Mouse (Mus musculus): Measurements from ENCODE around the gene Myh1. TPM values are rescaled to one million over a fixed set of nuclear protein-coding genes. Genes with fewer than 3 reads are reported as not detected.

Myh1 gene
- polyA plus RNA-seq, 1 experiment from 2014 or later = 0.09 TPM

DNA sequence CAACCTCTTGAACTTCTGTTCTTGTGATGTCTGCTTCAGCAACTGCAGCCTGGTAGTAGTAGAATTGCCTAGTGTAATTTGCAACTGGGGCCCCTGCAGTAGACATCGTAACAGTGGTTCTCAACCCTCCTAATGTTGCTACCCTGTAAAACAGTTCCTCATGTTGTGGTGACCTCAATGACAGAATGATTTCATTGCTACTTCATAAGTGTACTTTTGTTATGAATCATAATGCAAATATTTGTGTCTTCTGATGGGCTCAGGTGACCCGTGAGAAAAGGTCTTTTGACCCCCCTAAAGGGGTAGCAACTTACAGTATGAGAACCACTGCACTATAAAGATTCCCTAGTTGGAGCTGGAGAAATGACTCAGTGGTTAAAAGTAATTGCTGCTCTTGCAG is 27.4 kb upstream of the Myh1 start:
- H3K9me3 ChIP-seq = no peaks in the 10 kb centered on the region
- no peaks in the 10 kb centered on the region for H3K36me3 ChIP-seq
- WGBS = 69% methylated on average over 2 of the region's 2 CpGs
- no peaks in the 10 kb centered on the region for H3K27me3 ChIP-seq
- ATAC-seq (ENCODE audit: borderline replicate concordance, extremely low read depth, low FRiP score, low TSS enrichment) = no peak
- H3K27ac ChIP-seq = no peak overlapping the region
- no peak overlapping the region for H3K4me2 ChIP-seq
- no peak overlapping the region for H3K4me3 ChIP-seq
- H3K9ac ChIP-seq = no peak overlapping the region
- H3K4me1 ChIP-seq = no peaks in the 10 kb centered on the region

GRCm38 (mm10) chr11:67176376-67176775 is 23.5 kb upstream of the Myh1 start:
- 67% methylated on average over 5 of the region's 5 CpGs for WGBS
- no peak overlapping the region for H3K4me3 ChIP-seq
- H3K4me2 ChIP-seq = no peak overlapping the region
- H3K9me3 ChIP-seq = no peaks in the 10 kb centered on the region
- H3K27ac ChIP-seq = no peak overlapping the region
- ATAC-seq (ENCODE audit: borderline replicate concordance, extremely low read depth, low FRiP score, low TSS enrichment) = no peak
- no peaks in the 10 kb centered on the region for H3K36me3 ChIP-seq
- H3K27me3 ChIP-seq = no peaks in the 10 kb centered on the region
- no peaks in the 10 kb centered on the region for H3K4me1 ChIP-seq
- H3K9ac ChIP-seq = no peak overlapping the region

GRCm38 (mm10) chr11:67190316-67190715 is 9.5 kb upstream of the Myh1 start:
- Histone ChIP-seq H3K9me3 (no peaks in the 10 kb centered on the region), H3K4me2 (no peak overlapping the region), H3K4me1 (no peaks in the 10 kb centered on the region), H3K27ac (no peak overlapping the region), H3K36me3 (no peaks in the 10 kb centered on the region), H3K9ac (no peak overlapping the region), H3K27me3 (no peaks in the 10 kb centered on the region), H3K4me3 (no peak overlapping the region)
- WGBS = 63% methylated on average over 10 of the region's 10 CpGs
- no peak for ATAC-seq (ENCODE audit: borderline replicate concordance, extremely low read depth, low FRiP score, low TSS enrichment)

- Histone ChIP-seq H3K9ac (no peak overlapping the region), H3K4me3 (no peak overlapping the region), H3K27me3 (no peaks in the 10 kb centered on the region), H3K36me3 (no peaks in the 10 kb centered on the region), H3K27ac (no peak overlapping the region), H3K4me2 (no peak overlapping the region), H3K4me1 (no peaks in the 10 kb centered on the region), H3K9me3 (no peaks in the 10 kb centered on the region)
- 82% methylated on average over 2 of the region's 2 CpGs for WGBS
- ATAC-seq (ENCODE audit: borderline replicate concordance, extremely low read depth, low FRiP score, low TSS enrichment) = no peak
Observed at GRCm38 (mm10) chr11:67190814-67191213, 9.0 kb upstream of the Myh1 start.

DNA sequence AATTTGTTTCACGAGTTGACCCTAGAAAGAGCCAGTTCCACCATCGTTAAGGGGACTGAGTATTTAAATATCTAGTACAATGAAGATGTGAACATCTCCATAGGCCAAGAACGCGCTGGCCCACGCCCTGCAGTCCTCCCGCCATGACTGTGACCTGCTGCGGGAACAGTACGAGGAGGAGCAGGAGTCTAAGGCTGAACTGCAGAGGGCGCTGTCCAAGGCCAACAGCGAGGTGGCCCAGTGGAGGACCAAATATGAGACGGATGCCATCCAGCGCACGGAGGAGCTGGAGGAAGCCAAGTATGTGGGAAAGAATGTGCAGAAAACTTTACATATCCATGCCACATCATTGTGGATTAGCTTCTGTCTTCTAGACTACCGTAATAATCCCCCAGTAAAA is 8.4 kb upstream of the Myh1 start:
- ATAC-seq (ENCODE audit: borderline replicate concordance, extremely low read depth, low FRiP score, low TSS enrichment) = no peak
- Histone ChIP-seq H3K4me2 (no peak overlapping the region), H3K4me1 (no peaks in the 10 kb centered on the region), H3K4me3 (no peak overlapping the region), H3K27me3 (no peaks in the 10 kb centered on the region), H3K36me3 (no peaks in the 10 kb centered on the region), H3K9ac (no peak overlapping the region), H3K9me3 (no peaks in the 10 kb centered on the region), H3K27ac (no peak overlapping the region)
- WGBS = 85% methylated on average over 14 of the region's 14 CpGs

DNA sequence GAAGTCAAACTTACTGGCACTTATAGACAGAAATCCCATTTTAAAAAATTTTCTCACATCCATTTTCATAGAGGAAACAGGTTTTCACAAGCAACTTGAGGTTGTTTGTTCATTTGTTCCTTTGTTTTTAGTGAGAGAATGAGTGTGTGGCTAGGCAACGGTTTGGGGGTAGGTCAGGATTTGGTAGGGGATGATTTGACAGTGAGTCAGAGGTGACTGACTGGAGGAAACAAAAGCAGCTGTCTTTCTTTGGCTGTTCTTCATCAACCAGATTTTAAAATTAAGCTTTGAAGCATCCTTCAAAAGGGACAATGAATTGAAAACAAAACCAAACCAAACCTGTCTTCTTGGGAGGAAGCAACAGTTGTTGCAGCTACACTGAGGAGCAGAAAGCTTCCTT is 531 bp upstream of the Myh1 start:
- Histone ChIP-seq H3K4me1 (no peaks in the 10 kb centered on the region), H3K27ac (no peak overlapping the region), H3K36me3 (no peaks in the 10 kb centered on the region), H3K27me3 (no peaks in the 10 kb centered on the region), H3K4me3 (no peak overlapping the region), H3K4me2 (no peak overlapping the region), H3K9me3 (no peaks in the 10 kb centered on the region), H3K9ac (no peak overlapping the region)
- no peak for ATAC-seq (ENCODE audit: borderline replicate concordance, extremely low read depth, low FRiP score, low TSS enrichment)
- WGBS = 41% methylated on average over 1 of the region's 1 CpGs

GRCm38 (mm10) chr11:67204766-67205165 is 4.9 kb downstream of the Myh1 start:
- no peaks in the 10 kb centered on the region for H3K27me3 ChIP-seq
- no peaks in the 10 kb centered on the region for H3K36me3 ChIP-seq
- WGBS = 74% methylated on average over 3 of the region's 3 CpGs
- no peak overlapping the region for H3K4me3 ChIP-seq
- H3K9me3 ChIP-seq = no peaks in the 10 kb centered on the region
- no peaks in the 10 kb centered on the region for H3K4me1 ChIP-seq
- no peak overlapping the region for H3K4me2 ChIP-seq
- no peak overlapping the region for H3K27ac ChIP-seq
- H3K9ac ChIP-seq = no peak overlapping the region
- ATAC-seq (ENCODE audit: borderline replicate concordance, extremely low read depth, low FRiP score, low TSS enrichment) = no peak

DNA sequence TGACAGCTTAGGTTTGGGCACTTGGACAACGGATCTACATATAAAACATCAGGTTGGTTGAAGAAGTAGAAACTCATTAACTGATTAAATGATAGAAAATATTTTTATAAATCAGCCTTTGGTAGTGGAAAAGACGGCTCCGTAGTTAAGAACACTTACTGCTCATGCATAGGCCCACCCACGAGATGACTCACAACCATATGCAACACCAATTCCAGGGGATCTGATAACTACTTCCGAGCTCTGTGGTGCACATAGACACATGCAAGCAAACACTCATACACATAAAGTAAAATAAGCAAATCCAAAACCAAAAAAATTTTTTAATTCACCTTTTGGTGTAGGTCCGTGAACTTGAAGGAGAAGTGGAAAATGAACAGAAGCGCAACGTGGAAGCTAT is 22.0 kb downstream of the Myh1 start:
- H3K36me3 ChIP-seq = no peaks in the 10 kb centered on the region
- no peak overlapping the region for H3K4me2 ChIP-seq
- no peak overlapping the region for H3K27ac ChIP-seq
- no peak for ATAC-seq (ENCODE audit: borderline replicate concordance, extremely low read depth, low FRiP score, low TSS enrichment)
- no peaks in the 10 kb centered on the region for H3K27me3 ChIP-seq
- no peak overlapping the region for H3K4me3 ChIP-seq
- H3K4me1 ChIP-seq = no peaks in the 10 kb centered on the region
- H3K9ac ChIP-seq = no peak overlapping the region
- WGBS = 83% methylated on average over 8 of the region's 8 CpGs
- no peaks in the 10 kb centered on the region for H3K9me3 ChIP-seq

- Histone ChIP-seq H3K27ac (no peak overlapping the region), H3K4me2 (no peak overlapping the region), H3K9me3 (no peaks in the 10 kb centered on the region), H3K4me3 (no peak overlapping the region), H3K36me3 (no peaks in the 10 kb centered on the region), H3K9ac (no peak overlapping the region), H3K4me1 (no peaks in the 10 kb centered on the region), H3K27me3 (no peaks in the 10 kb centered on the region)
- 70% methylated on average over 3 of the region's 3 CpGs for WGBS
- ATAC-seq (ENCODE audit: borderline replicate concordance, extremely low read depth, low FRiP score, low TSS enrichment) = no peak
Observed at GRCm38 (mm10) chr11:67224466-67224865, 24.6 kb downstream of the Myh1 start.

- Histone ChIP-seq H3K4me3 (no peak overlapping the region), H3K4me1 (no peaks in the 10 kb centered on the region), H3K4me2 (no peak overlapping the region), H3K9ac (no peak overlapping the region), H3K27ac (no peak overlapping the region), H3K9me3 (no peaks in the 10 kb centered on the region), H3K36me3 (no peaks in the 10 kb centered on the region), H3K27me3 (no peaks in the 10 kb centered on the region)
- no peak for ATAC-seq (ENCODE audit: borderline replicate concordance, extremely low read depth, low FRiP score, low TSS enrichment)
- WGBS = 65% methylated on average over 3 of the region's 3 CpGs
Observed at GRCm38 (mm10) chr11:67228731-67229130, 28.9 kb downstream of the Myh1 start.

DNA sequence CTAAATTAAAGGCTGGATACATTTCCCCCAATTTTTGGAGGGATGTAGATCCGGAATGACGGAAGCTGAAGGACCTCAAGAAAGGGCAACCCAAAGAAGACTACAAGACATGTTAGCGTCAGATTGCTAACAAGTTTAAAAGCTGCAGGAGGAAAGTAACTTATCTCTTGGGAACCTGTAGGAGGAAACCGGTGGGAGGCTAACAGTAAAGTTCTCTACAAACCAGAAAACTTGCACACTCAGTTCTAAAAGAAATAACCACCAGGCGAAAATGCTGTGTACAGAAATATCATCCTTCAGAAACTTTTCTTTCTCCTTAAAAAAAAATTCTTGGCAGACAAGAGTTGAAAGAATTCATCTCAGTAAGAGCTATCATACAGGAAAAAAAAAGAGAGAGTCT is 29.3 kb downstream of the Myh1 start:
- 63% methylated on average over 5 of the region's 5 CpGs for WGBS
- Histone ChIP-seq H3K27ac (no peak overlapping the region), H3K4me3 (no peak overlapping the region), H3K9ac (no peak overlapping the region), H3K9me3 (no peaks in the 10 kb centered on the region), H3K4me2 (no peak overlapping the region), H3K4me1 (no peaks in the 10 kb centered on the region), H3K27me3 (no peaks in the 10 kb centered on the region), H3K36me3 (no peaks in the 10 kb centered on the region)
- no peak for ATAC-seq (ENCODE audit: borderline replicate concordance, extremely low read depth, low FRiP score, low TSS enrichment)

- Histone ChIP-seq H3K36me3 (no peaks in the 10 kb centered on the region), H3K9ac (no peak overlapping the region), H3K9me3 (no peaks in the 10 kb centered on the region), H3K27me3 (no peaks in the 10 kb centered on the region), H3K4me1 (no peaks in the 10 kb centered on the region), H3K4me3 (no peak overlapping the region), H3K4me2 (no peak overlapping the region), H3K27ac (no peak overlapping the region)
- 74% methylated on average over 2 of the region's 2 CpGs for WGBS
- ATAC-seq (ENCODE audit: borderline replicate concordance, extremely low read depth, low FRiP score, low TSS enrichment) = no peak
Observed at GRCm38 (mm10) chr11:67229946-67230345, 30.1 kb downstream of the Myh1 start.

- Histone ChIP-seq H3K9me3 (no peaks in the 10 kb centered on the region), H3K27me3 (no peaks in the 10 kb centered on the region), H3K4me1 (no peaks in the 10 kb centered on the region), H3K4me3 (no peak overlapping the region), H3K4me2 (no peak overlapping the region), H3K9ac (no peak overlapping the region), H3K36me3 (no peaks in the 10 kb centered on the region), H3K27ac (no peak overlapping the region)
- WGBS = 54% methylated on average over 5 of the region's 5 CpGs
- no peak for ATAC-seq (ENCODE audit: borderline replicate concordance, extremely low read depth, low FRiP score, low TSS enrichment)
Observed at GRCm38 (mm10) chr11:67235639-67236358, 35.9 kb downstream of the Myh1 start.
